Mouse (Mus musculus) megakaryocyte-erythroid progenitor cell, adult 5-6 weeks (primary cell): ENCODE data around the gene Atpif1. TPM values are rescaled to one million over a fixed set of nuclear protein-coding genes. Genes with fewer than 3 reads are reported as not detected.

Experiments used
- ATAC-seq: replicated peaks from 2 replicates; pipeline ENCODE4 v1.8.0; 2016; ENCODE audit warnings: mild to moderate bottlenecking, inconsistent platforms; ENCODE audit not compliant: severe bottlenecking, poor library complexity, low FRiP score, low TSS enrichment
- total RNA-seq, 2 experiments: library from RNA; stranded (forward) in 1 of 2; stranded (reverse) in 1 of 2; fragments of 200-1000, 215-1000 nt in 1 of 2; fragments of >200 nt in 1 of 2; fragmentation: Nextera tagmentation in 1 of 2; gene quantifications; 2 replicates each; pipeline ENCODE4 v1.2.3; 2014 to 2017

The Atpif1 gene
- total RNA-seq, 2 experiments from 2014 or later, result 1,723 to 2,914 TPM

GRCm38 (mm10) chr4:132529344-132529743 lies 4.1 kb downstream of the Atpif1 start:
- ATAC-seq, result no peak

- ATAC-seq, result no peak
Observed at GRCm38 (mm10) chr4:132527917-132528522, 5.4 kb downstream of the Atpif1 start.

- ATAC-seq, result no peak
Observed at GRCm38 (mm10) chr4:132526678-132527077, 6.8 kb downstream of the Atpif1 start.

GRCm38 (mm10) chr4:132524808-132525207 lies 8.7 kb downstream of the Atpif1 start:
- ATAC-seq, result peak; percentile 66

- no peak for ATAC-seq
Observed at GRCm38 (mm10) chr4:132524321-132524741, 9.1 kb downstream of the Atpif1 start.

- ATAC-seq, result no peak
Observed at GRCm38 (mm10) chr4:132519188-132519587, 14.3 kb downstream of the Atpif1 start.

GRCm38 (mm10) chr4:132518066-132518465 lies 15.4 kb downstream of the Atpif1 start:
- ATAC-seq, result no peak

- ATAC-seq, result peak; percentile 91
Observed at GRCm38 (mm10) chr4:132515369-132516155, 17.9 kb downstream of the Atpif1 start.

- 0 out of 2 replicates have a peak, but pooled peaks have one; percentile 23 for ATAC-seq
Observed at GRCm38 (mm10) chr4:132514555-132515135, 18.8 kb downstream of the Atpif1 start.

- ATAC-seq, result no peak
Observed at GRCm38 (mm10) chr4:132513395-132514273, 19.8 kb downstream of the Atpif1 start.

GRCm38 (mm10) chr4:132512080-132512479 lies 21.4 kb downstream of the Atpif1 start:
- ATAC-seq, result no peak

GRCm38 (mm10) chr4:132510352-132510798 lies 23.1 kb downstream of the Atpif1 start, which contains the start of gene Sesn2:
Sesn2 (minus strand) TSS chr4:132510501.
- ATAC-seq, result peak; percentile 87

- ATAC-seq, result 0 out of 2 replicates have a peak, but pooled peaks have one; percentile 3
Observed at GRCm38 (mm10) chr4:132509621-132510296, 23.7 kb downstream of the Atpif1 start.

GRCm38 (mm10) chr4:132507210-132507609 lies 26.2 kb downstream of the Atpif1 start:
- no peak for ATAC-seq

GRCm38 (mm10) chr4:132506250-132506649 lies 27.2 kb downstream of the Atpif1 start:
- ATAC-seq, result no peak

- no peak for ATAC-seq
Observed at GRCm38 (mm10) chr4:132505800-132506199, 27.7 kb downstream of the Atpif1 start.

- ATAC-seq, result peak; percentile 26
Observed at GRCm38 (mm10) chr4:132505034-132505738, 28.3 kb downstream of the Atpif1 start.

GRCm38 (mm10) chr4:132503344-132503743 lies 30.1 kb downstream of the Atpif1 start:
- ATAC-seq, result peak; percentile 77
